Mouse (Mus musculus) E14TG2a.4 (cell line): ENCODE results near the gene Anp32e.

Experiments used
- CTCF ChIP-seq: conservative IDR thresholded peaks from 2 replicates; pipeline ENCODE4 v1.5.1; 2014; ENCODE audit warnings: low read length
- POU5F1 ChIP-seq: IDR thresholded peaks from 2 replicates; pipeline ENCODE4 v1.6.1; 2014; ENCODE audit warnings: low read length, borderline replicate concordance

GRCm38 (mm10) chr3:95992990-95993603 lies 64.1 kb downstream of the Anp32e start:
- no peak for TF ChIP-seq CTCF
- TF ChIP-seq POU5F1: no peak
